Mouse (Mus musculus) liver, postnatal 0 days (tissue): Measurements from ENCODE around the gene Thnsl2.

Source experiments
- CTCF ChIP-seq: sonication (generic); IDR thresholded peaks from 2 replicates; pipeline ENCODE4 v1.5.1; 2016; ENCODE audit warnings: antibody characterized with exemption, low read depth
- EP300 ChIP-seq: IDR thresholded peaks from 2 replicates; pipeline ENCODE4 v1.6.1; 2016; ENCODE audit warnings: antibody characterized with exemption, low read depth, mild to moderate bottlenecking

DNA sequence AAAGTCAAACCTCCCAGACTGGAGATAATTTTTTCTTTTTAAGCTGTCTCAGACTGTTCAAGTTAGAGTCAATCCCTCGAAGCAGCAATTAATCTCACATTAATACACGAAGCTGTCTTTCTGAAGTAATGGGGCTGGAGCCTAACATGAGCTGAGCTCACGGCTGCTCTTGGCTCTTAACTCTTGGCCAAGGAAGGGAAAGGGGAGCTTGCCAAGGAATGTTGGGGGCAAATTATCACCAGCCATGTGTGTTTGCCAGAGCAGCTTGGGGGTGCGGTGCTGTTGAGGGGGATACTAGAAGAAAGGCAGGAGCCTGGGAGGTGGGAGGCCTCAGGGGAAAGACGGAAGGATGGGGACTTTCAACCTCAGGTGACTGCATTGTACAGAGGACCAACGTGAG is 63.0 kb downstream of the Thnsl2 start:
- no peak for TF ChIP-seq CTCF
- no peak for TF ChIP-seq EP300
